Mouse (Mus musculus) kidney, adult 9 months (tissue): Measurements from ENCODE around the gene Cyp4a12a.
"Not testable (repeated sequence)": the region's sequence is repeated elsewhere in the genome, so short reads cannot be mapped to it uniquely, and the experiment has no call there.

Experiments
- DNase-seq: peaks from one replicate; pipeline ENCODE4 v3.0.0; 2022

Gene Cyp4a12a

DNA sequence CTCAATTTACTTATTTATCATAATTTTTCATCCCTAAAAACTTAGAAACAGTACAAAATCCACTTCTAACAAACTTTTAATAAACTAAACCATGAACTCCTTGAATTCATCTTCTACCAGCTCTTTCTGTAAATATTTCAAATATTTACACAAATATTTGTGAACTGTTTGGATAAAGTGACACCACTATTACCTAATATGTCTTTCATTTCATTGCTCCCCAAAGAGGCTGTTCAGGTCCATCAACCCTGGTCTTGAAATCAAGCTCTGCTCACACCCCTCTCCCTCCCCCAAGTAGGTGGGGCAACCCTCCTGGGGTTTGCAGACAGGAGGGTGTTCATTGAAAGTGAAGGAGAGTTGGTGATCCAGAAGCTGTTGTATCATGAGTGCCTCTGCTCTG lies at the start of gene Cyp4a12a:
TSS of gene Cyp4a12a (plus strand) at position 301 of the 400 bp plus-strand sequence.
- peak; percentile 45 for DNase-seq

DNA sequence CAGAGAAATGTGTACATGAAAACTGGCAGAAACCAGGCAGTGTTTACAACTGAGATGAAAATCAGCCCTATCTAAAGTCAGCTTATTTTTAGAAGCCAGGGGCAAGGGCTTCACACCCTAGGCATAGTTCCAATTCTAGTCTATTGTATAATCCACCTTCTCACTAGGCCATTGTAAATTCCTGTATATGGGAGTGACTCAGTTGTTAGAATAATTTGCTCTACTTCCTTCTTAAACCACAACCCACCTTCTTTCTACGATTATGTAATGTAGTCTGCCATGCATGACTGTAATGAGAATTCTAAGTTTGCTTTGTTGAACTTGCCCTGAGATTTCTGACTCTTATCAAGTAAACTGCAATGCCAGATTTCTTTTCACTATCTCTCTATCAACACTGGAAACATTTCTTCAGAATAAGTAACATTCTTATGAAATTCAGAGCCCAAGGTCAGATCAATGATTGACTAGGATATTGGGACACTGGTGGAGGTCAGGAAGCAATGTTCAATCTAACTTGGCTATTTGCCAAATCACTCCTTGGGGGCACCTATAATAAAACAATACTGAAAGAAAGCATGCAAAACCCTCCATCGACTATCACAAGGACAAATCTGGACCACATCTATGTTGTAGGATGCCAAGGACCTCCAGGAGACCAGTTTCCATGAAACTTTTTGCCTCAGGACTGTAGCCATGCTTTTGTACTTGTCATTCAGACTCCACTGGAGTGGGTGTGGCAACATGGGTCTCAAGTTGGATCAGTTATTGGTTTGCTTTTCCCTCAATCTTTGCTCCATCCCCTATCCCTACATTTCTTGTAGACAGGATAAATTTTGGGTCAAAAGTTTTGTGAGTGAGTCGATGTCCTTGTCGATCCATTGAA lies 33.9 kb upstream of the Cyp4a12a start:
- DNase-seq, result peak; percentile 70

GRCm38 (mm10) chr4:115278215-115278982 lies 20.4 kb upstream of the Cyp4a12a start:
- DNase-seq, result peak; percentile 79

DNA sequence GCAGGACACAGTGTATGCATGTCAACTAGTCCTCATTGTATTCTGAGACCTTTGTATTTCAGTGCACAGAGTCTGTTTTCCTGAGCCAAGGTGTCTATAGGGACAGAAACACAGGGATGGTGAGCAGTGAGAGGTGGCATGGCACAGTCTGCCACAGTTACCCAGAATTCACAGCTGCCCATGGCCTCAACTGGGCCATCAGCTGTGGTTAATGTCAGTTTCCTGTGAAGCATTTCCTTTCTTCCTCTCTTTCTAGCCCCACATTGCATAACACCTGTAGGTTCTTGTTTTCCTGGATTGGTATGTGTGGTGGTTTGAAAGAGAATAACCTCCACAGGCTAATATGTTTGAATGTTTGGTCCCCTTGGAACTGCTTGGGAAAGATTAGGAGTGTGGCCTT lies 18.5 kb upstream of the Cyp4a12a start:
- no peak for DNase-seq

DNA sequence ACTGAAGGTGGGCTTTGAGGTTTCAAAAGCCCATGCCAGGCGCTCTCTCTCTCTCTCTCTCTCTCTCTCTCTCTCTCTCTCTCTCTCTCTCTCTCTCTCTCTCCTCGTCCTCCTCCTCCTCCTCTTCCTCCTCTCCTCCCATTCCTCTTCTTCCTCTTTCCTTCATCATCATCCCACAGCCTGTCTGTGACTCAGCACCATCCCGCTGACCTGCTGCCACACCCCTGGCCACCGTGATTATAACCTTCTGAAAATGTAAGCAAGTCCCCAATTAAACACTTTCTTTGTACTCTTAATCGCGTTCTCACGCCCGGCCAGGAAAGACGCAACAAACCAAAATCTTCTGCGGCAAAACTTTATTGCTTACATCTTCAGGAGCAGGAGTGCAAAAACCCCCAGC lies 18.1 kb upstream of the Cyp4a12a start:
- DNase-seq, result not testable (repeated sequence)

DNA sequence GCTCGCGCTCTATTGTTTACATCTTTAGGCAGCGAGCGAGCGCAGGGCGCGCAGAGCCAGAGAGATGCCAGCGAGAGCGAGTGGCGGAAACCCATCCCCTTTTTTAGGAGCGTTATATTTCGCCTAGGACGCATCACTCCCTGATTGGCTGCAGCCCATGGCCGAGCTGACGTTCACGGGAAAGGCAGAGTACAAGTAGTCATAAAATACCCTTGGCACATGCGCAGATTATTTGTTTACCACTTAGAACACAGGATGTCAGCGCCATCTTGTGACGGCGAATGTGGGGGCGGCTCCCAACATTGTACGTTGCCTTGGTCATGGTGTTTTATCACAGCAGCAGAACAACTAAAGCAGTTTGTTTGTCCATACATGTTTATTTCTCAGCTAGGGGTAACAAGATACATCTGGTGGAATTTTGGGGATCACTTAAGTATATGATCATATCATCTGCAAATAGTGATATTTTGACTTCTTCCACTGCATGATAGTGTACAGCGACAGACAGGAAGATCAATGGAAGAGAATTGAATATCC lies 17.5 kb upstream of the Cyp4a12a start:
- not testable (repeated sequence) for DNase-seq

- not testable (repeated sequence) for DNase-seq
These were observed 26.9 kb downstream of the Cyp4a12a start for GRCm38 (mm10) chr4:115325722-115326121.

GRCm38 (mm10) chr4:115365624-115366023 lies 66.8 kb downstream of the Cyp4a12a start:
- DNase-seq, result not testable (repeated sequence)

DNA sequence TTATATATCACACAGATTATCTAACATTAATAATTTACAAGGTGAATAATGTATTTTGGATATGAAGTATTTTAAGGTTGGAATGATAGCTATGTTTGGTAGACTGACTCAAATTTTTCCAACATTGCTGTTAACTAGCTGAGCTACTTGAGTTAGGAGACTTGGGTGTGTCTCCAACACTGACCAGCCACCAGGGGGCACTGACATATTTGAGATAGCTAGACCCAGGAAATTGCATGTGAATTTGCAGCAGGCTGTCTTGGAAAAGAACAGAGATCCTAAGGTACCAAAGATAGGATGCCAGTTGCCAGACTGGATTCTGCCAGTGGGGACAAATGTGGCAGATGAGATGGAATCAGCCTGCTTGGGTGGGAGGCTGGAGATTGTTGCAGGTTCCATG lies 69.2 kb downstream of the Cyp4a12a start:
- peak; percentile 51 for DNase-seq
